Mouse (Mus musculus) 416B (cell line): ENCODE data around the gene Tent5a.

Experiments used
- DNase-seq: peaks from one replicate; pipeline ENCODE4 v3.0.0; 2011; ENCODE audit warnings: low read depth

Gene Tent5a

DNA sequence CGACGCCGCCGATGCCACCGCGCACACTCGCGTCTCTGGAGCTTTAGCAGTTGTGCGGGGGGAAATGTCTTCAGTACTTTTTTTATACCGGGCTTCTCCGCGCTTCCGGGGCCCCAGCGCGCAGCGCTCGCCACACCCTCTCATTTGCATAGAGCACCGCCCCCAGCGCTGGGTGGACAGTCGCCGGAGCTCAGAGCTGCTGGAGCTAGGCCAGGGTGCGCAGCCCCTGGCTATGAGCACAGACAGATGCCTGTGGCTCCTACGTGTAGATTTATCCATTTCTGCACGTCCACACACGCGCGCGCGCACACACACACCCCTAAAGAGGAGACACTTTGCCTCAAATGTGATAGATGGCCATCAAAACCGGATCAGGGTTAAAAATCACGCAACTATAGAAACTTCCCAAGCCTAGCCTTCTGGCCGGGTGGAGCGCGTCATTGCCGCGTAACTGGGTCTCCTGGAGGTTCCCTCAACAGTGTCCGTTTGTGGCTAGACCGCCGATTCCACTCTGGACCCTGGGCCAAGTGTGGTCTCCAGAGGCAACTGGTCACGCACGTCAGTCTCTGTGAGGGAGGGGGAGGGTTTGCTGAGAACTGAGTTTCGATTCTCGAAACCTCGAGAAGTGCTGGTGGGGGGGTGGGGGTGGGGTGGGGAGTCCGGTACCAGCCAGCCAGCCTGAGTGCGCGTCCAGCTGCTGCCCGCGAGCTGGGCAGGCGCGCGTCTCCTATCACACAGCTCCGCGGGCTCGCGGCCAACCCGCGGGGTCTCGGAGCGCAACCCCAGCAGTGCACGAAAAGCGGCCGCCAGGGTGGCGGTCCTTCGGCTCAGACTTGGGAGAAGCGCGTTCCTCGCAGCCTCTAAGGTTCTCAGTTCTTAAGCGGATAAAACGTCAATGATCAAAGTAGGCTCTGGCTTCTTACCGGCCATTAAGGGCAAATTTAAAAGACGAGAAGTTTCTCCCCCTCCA lies at the start of gene Tent5a:
Gene Tent5a (minus strand): TSS at position 107 of the 970 bp plus-strand sequence.
- no peak for DNase-seq

DNA sequence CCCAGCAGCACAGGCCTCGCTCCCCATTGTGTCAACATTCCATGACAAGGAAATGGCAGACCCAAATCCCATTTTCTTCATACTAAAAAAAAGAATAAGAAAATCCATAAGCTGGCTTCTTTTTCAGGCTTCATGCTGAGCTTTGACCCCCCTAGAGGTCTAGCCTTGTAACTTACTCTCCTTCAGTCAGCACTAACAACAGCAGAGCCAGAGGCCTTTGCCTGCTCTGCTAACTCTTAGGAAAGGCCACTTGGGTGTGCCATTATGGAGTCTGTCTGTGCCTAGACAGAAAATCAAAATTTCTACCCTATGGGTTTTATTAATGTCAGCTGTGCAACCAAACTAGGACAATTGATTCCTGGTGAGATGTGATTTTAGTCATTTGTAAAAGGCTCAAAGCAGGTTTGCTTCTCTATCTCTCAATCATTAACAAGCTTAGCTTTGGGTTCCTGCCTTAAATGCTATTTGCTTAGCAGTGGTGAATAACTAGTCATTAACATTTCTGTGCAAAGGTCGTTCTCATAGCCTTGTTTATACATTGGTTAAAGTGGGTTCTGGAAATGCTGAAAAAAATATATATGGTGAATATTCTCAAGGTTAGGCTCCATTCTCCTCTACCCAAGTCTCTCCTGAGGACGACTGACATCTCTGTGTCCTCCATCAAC lies 49.6 kb upstream of the Tent5a start:
- no peak for DNase-seq

DNA sequence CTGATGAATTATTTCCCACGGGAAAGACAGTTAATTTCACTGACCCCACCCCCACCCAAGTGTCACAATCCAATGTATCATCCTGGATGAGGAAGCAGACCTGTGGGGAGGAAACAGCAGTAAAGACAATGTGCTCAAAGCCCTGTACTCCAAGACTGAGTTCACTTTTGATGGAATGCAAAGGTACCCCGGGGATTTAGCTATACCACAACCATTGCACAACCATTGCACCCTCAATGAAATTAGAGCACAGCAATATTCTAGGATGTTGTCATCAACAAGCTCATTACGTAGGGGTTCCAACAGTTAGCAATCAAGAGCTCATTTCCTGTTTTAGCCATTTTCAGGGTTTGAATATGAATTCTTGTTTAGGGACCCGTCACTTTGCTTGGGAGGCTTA lies 48.0 kb upstream of the Tent5a start:
- DNase-seq: peak; percentile 13

- DNase-seq: no peak
Measured at GRCm38 (mm10) chr9:85372034-85372433, 44.9 kb upstream of the Tent5a start.

GRCm38 (mm10) chr9:85369512-85369911 lies 42.4 kb upstream of the Tent5a start:
- DNase-seq: no peak

GRCm38 (mm10) chr9:85357154-85357860 lies 30.2 kb upstream of the Tent5a start:
- peak; percentile 54 for DNase-seq

DNA sequence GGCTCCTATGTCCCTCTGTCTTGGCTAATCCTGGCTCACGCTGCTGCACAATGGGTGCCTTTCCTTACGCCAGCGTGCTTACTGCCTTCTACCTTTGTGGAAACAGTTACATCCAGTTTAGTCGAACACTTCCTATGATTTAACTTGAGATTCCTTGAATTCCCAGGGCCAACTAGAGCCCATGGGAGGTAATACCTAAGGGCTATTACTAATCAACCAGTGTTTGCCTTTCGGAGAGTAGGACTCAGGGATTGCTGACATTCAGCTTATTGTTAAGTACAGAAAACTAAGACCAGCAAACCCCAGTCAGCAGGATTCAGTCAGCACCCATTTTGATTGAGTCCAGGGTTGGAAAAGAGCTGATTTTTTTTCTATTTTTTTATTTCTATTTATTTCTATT lies 28.4 kb upstream of the Tent5a start:
- DNase-seq: no peak

DNA sequence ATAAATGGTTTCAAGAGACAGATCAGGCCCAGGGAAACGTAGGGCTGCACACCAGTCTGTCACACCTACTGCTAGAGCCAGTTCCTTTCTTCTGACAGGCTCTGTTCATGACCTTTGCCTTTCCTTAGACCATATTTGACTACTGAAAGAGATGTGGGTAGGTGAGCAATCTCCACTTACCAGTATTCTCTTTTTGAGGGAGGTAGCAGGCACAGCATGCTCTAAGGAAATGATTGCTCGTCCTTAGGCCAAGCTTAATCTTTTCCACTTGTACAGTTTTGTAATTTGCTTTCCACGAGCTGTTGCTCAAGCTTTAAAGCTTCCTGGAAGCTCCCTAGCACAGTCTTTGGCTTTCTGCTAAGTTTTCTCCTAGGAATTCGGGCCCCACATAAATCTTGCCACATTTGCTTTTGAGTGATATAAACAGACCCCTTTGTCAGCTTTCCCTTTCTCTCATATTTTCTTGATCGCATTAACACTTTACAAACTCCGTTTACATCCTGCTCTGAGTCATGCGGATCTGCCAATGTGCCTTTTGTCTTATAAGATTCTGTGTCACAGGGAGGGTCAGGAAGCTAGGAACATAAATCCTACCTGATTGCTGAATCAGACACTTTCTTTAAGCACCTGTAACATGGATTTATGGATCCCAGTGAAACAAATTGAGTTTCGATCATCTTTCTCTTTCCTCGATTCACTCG lies 20.8 kb upstream of the Tent5a start:
- DNase-seq: peak; percentile 66

- DNase-seq: peak; percentile 90
Measured at GRCm38 (mm10) chr9:85342892-85343785, 16.0 kb upstream of the Tent5a start.

GRCm38 (mm10) chr9:85340303-85340702 lies 13.2 kb upstream of the Tent5a start:
- peak; percentile 67 for DNase-seq

GRCm38 (mm10) chr9:85336046-85336445 lies 8.9 kb upstream of the Tent5a start:
- DNase-seq: no peak

DNA sequence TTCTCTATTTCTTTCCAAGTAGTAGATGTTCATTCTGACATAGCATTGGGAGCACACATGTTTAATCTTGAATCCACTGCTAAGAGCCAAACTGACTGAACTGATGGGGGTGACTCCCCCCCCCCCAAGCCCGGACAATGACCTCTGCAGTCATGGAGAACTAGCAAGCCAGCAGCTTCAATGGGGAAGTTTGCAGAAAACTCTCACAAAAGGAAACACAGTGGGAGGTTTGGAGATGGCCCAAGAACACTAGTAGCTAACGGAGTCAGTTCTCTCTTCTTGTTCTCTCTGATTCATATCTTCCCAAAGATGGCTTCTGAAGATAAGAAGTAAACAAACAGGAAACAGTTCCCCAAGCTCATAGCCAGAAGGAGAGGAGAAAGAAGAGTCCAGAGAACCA lies 4.4 kb upstream of the Tent5a start:
- no peak for DNase-seq

- DNase-seq: peak; percentile 27
Measured at GRCm38 (mm10) chr9:85328259-85328658, 1.1 kb upstream of the Tent5a start.

DNA sequence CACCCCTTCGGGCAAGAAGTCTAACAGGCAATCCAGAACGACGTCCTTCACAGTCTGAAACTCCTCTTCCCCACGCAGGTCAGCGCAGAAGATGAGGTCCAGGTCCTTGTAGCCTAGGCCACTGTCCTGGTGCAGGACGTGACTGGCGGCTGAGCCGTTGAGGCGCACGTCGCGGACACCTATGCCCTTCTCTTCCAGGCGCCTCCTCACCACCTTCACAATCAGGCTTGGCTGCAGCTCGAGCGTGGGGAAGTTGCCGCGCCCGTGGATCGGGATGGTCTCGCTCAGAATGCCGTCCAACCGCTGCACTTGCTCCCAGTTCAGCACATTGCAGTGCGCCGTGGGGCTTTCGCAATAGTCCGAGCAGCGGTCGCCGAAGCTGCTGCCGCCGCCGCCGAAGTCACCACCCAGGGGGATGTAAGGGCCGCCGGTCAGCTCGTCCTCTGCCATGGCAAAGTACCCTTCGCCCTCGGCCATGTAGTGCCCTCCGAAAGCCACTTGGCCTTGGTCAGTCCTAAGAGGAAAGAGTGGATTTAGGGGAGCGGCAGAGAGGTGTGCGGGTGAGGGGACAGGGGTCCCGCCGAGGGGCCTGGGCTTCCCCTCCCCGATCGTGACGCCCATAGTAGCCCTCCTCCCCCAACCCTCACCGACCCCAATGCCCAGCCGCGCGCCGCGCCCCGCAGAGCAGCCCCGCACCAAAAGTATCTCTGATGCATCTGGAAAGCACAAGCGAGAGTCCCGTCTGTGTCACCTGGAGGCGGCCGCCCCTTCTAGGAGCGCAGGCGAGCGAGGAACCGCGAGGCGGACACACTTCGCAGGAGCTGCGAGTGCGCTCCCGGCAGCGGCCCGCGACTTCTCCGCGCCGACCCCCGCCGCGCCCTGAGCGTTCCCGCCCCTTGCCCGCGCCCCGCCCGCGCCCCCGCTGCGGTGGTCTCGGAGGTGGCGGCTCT lies 581 bp downstream of the Tent5a start:
- DNase-seq: no peak

- DNase-seq: no peak
Measured at GRCm38 (mm10) chr9:85325201-85325868, 1.8 kb downstream of the Tent5a start.

DNA sequence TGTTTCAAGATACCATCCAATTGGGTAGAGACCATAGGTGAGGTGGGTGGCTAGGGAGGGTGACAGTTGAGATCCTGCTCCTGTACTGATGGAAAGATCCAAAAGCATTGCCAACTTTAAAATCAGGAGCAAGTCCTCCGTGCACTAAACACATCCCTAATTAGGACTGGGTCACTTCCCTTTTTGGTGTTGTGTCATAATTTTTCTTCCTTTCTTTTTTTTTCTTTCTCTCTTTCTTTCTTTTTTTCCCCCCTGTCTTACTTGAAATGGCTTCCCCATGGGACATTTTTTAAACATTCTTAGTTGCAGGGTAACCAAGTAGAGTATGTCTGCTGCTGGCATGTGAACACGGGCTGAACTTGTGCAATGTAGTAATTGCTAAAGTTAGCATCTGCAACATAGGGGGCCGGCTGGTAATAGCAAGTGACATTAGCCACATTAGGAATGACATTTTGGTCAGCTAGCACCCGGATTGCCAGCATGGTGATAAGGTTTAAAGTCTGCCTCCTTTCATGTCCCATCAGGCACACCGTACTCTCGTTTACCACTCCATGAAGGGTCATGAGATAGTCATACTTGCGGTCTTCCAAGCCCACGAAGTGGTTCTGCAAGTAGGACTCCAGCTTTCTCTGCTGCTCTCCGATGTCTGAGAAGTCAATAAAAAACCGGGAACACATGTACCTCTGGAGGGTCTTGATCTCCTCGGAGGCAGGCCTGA lies 2.8 kb downstream of the Tent5a start:
- DNase-seq: no peak

DNA sequence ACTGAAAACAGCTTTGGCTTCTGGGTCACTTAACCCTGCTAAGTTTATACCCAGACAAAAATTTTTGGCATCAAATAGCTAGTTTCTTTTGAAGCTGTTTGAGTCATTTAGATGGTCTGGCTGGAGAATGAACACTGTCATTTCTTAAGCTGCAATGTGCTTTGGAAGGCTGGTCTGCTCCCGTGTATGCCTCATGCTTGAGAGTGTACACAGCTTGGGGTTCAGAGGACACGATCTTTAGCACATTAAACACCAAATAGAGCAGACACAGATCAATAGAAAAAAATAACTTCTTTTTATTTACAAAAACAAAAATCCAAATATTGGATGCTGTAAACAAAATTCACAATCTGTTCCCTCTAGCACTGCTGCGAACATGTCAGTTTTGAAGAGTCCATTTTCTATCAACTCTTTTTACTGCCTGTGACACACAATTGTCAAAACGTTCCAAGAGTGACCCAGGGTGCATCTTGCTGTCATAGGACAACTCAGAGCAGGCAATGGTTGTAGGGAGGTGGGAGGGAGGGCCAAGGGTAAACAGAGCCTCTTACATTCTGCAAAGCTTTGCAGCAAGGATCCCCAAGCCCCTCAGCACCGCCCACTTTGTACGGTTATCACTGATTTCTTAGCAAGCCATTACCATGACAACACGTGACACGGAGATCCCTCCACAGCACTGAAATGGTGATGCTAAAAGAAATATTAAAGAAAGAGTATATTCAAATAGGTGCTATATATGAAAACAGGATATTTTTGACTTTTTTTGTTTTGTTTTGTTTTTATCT lies 6.8 kb downstream of the Tent5a start:
- DNase-seq: no peak

GRCm38 (mm10) chr9:85316122-85316521 lies 11.0 kb downstream of the Tent5a start:
- DNase-seq: no peak
